Mouse (Mus musculus) hindbrain, embryonic 16.5 days (tissue): ENCODE measurements around the gene Ttc9c. TPM values are rescaled to one million over a fixed set of nuclear protein-coding genes. Genes with fewer than 3 reads are reported as not detected.
A peak's percentile ranks its signal among the peaks of the same experiment; 100 is the strongest.

ENCODE experiments used
- ATAC-seq: fragments of 200-750 bp; cut with Nextera tagmentation; 2 replicates; pipeline ENCODE4 v1.8.0; 2017; ENCODE audit warnings: moderate TSS enrichment, moderate library complexity
- H3K27ac ChIP-seq: fragments of 300-500 bp; sonication (generic); 2 replicates; pipeline ENCODE4 v1.5.1; 2014; ENCODE audit warnings: low read depth, mild to moderate bottlenecking, control low read depth, low read length, moderate library complexity
- H3K27me3 ChIP-seq: fragments of 300-500 bp; sonication (generic); replicated peaks from 2 replicates; pipeline ENCODE4 v1.6.1; 2014; ENCODE audit warnings: low read length; ENCODE audit not compliant: control insufficient read depth, insufficient read depth
- H3K36me3 ChIP-seq: fragments of 300-500 bp; sonication (generic); 2 replicates; pipeline ENCODE4 v1.6.1; 2014; ENCODE audit warnings: mild to moderate bottlenecking, low read length, moderate library complexity, mixed read lengths; ENCODE audit not compliant: control insufficient read depth, insufficient read depth
- H3K4me1 ChIP-seq: fragments of 300-500 bp; sonication (generic); 2 replicates; pipeline ENCODE4 v1.6.1; 2014; ENCODE audit warnings: low read depth, low read length; ENCODE audit not compliant: control insufficient read depth, insufficient read depth
- H3K4me2 ChIP-seq: fragments of 300-500 bp; sonication (generic); 2 replicates; pipeline ENCODE4 v1.6.1; 2014; ENCODE audit warnings: mild to moderate bottlenecking, low read length, control low read depth, moderate library complexity
- H3K4me3 ChIP-seq: fragments of 300-500 bp; sonication (generic); 2 replicates; pipeline ENCODE4 v1.5.1; 2014; ENCODE audit warnings: mild to moderate bottlenecking, low read length, control low read depth, moderate library complexity
- H3K9ac ChIP-seq: fragments of 300-500 bp; sonication (generic); 2 replicates; pipeline ENCODE4 v1.6.1; 2014; ENCODE audit warnings: low read depth, mild to moderate bottlenecking, control low read depth, low read length, moderate library complexity
- H3K9me3 ChIP-seq: fragments of 300-500 bp; sonication (generic); 2 replicates; pipeline ENCODE4 v1.6.1; 2014; ENCODE audit warnings: mild to moderate bottlenecking, low read length, moderate library complexity; ENCODE audit not compliant: control insufficient read depth
- WGBS: fragments of 180-500 bp; shearing (Covaris S2); extraction: QIAGEN DNeasy Blood & Tissue Kit; methylation state at CpG from one replicate; pipeline ENCODE4 v1.1.7; 2014; 5-methylcytosine and 5-hydroxymethylcytosine counted together
- polyA plus RNA-seq: library from polyadenylated mRNA; unstranded; fragments of >200 nt; fragmentation: Nextera tagmentation; extraction: Ambion mirVana; gene quantifications from 2 replicates; pipeline ENCODE4 v1.2.1, GENCODE M21; 2015

Gene Ttc9c
- polyA plus RNA-seq, 1 experiment from 2014 or later = 51.6 TPM

GRCm38 (mm10) chr19:8832971-8833370 is 13.8 kb upstream of the Ttc9c start:
- Histone ChIP-seq H3K9me3 (no peaks in the 10 kb centered on the region), H3K4me3 (no peak overlapping the region), H3K27me3 (no peaks in the 10 kb centered on the region), H3K27ac (no peak overlapping the region), H3K4me2 (no peak overlapping the region), H3K36me3 (peaks cover 43% of the 10 kb centered on the region), H3K9ac (no peak overlapping the region), H3K4me1 (no peaks in the 10 kb centered on the region)
- 90% methylated on average over 4 of the region's 4 CpGs for WGBS
- no peak for ATAC-seq

DNA sequence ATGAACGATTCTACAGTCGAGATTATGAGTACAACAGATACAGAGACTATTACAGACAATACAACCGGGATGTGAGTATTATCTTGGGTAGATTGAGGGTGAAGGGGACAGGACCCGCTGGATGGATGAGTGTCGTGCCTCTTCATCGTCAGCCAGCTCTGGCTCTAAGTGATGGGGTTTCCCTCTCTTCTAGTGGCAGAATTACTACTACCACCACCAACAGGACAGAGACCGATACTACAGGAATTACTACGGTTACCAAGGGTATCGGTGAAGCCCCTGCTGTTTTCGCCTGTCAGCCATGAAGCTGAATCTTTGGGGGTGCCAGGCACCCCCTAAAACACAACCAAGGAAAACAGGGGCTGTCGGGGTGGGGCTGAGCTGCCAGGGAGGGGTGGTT is 12.1 kb upstream of the Ttc9c start:
- Histone ChIP-seq H3K27me3 (no peaks in the 10 kb centered on the region), H3K27ac (no peak overlapping the region), H3K9me3 (no peaks in the 10 kb centered on the region), H3K36me3 (peaks cover 55% of the 10 kb centered on the region), H3K4me2 (no peak overlapping the region), H3K9ac (no peak overlapping the region), H3K4me1 (no peaks in the 10 kb centered on the region), H3K4me3 (no peak overlapping the region)
- no peak for ATAC-seq
- WGBS = 80% methylated on average over 11 of the region's 11 CpGs

- no peak for ATAC-seq
- H3K36me3 ChIP-seq = peaks cover 61% of the 10 kb centered on the region
- no peaks in the 10 kb centered on the region for H3K27me3 ChIP-seq
- no peak overlapping the region for H3K4me2 ChIP-seq
- no peaks in the 10 kb centered on the region for H3K4me1 ChIP-seq
- WGBS = 78% methylated on average over 8 of the region's 8 CpGs
- H3K4me3 ChIP-seq = no peak overlapping the region
- H3K27ac ChIP-seq = no peak overlapping the region
- H3K9me3 ChIP-seq = no peaks in the 10 kb centered on the region
- no peak overlapping the region for H3K9ac ChIP-seq
Observed at GRCm38 (mm10) chr19:8830664-8831063, 11.5 kb upstream of the Ttc9c start.

GRCm38 (mm10) chr19:8829660-8830059 is 10.5 kb upstream of the Ttc9c start, which contains the start of gene AC129217.1:
Gene AC129217.1 (plus strand): TSS chr19:8829773.
- WGBS = 84% methylated on average over 8 of the region's 8 CpGs
- no peak within 1 kb of the TSS for H3K27ac ChIP-seq

GRCm38 (mm10) chr19:8822696-8823095 is 3.6 kb upstream of the Ttc9c start:
- peak overlapping the region; percentile 50 for H3K9ac ChIP-seq
- H3K9me3 ChIP-seq = no peaks in the 10 kb centered on the region
- peak overlapping the region; percentile 94 for H3K4me3 ChIP-seq
- H3K4me2 ChIP-seq = peak overlapping the region; percentile 69
- peaks cover 38% of the 10 kb centered on the region for H3K36me3 ChIP-seq
- no peak for ATAC-seq
- no peaks in the 10 kb centered on the region for H3K27me3 ChIP-seq
- 55% methylated on average over 8 of the region's 8 CpGs for WGBS
- H3K27ac ChIP-seq = no peak overlapping the region
- peaks cover 30% of the 10 kb centered on the region for H3K4me1 ChIP-seq

More at GRCm38 (mm10) chr19:8829660-8830059, 10.5 kb upstream of the Ttc9c start, which contains the start of gene AC129217.1:
- Histone ChIP-seq H3K4me2 (no peak within 1 kb of the TSS), H3K4me1 (no peaks in the 10 kb centered on the region), H3K36me3 (peaks cover 69% of the 10 kb centered on the region), H3K4me3 (no peak within 1 kb of the TSS), H3K9me3 (no peaks in the 10 kb centered on the region), H3K27me3 (no peaks in the 10 kb centered on the region), H3K9ac (no peak within 1 kb of the TSS)
- ATAC-seq = no peak

DNA sequence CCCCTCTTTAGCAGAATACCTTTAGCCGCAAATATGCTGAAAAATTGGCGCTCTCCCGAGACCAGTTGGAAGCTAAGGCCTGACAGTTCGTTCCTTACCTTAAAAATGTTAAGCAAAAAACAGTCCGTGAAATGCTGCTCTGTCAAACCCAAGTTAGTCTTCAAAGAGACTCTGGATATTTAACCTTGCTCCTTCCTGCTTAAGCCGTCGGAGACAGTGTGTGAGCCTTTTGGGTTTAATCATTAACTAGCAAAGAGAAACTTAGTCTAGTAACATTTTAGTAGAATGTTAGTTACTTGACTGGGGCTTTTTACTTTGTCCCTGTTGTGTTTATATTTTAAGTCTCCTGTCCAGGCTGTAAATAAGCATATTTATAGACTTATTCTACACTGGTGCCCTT is 2.0 kb upstream of the Ttc9c start:
- peaks cover 41% of the 10 kb centered on the region for H3K4me1 ChIP-seq
- WGBS = 1% methylated on average over 7 of the region's 7 CpGs
- peaks cover 28% of the 10 kb centered on the region for H3K36me3 ChIP-seq
- H3K4me3 ChIP-seq = peak overlapping the region; percentile 94
- no peak overlapping the region for H3K27ac ChIP-seq
- no peaks in the 10 kb centered on the region for H3K9me3 ChIP-seq
- H3K4me2 ChIP-seq = peak overlapping the region; percentile 69
- peak overlapping the region; percentile 77 for H3K9ac ChIP-seq
- no peak for ATAC-seq
- no peaks in the 10 kb centered on the region for H3K27me3 ChIP-seq

GRCm38 (mm10) chr19:8820424-8820956 is 1.4 kb upstream of the Ttc9c start:
- Histone ChIP-seq H3K9ac (peak overlapping the region; percentile 77), H3K36me3 (peaks cover 23% of the 10 kb centered on the region), H3K4me1 (peaks cover 44% of the 10 kb centered on the region), H3K4me3 (peak overlapping the region; percentile 94), H3K27me3 (no peaks in the 10 kb centered on the region), H3K27ac (peak overlapping the region; percentile 96), H3K9me3 (no peaks in the 10 kb centered on the region), H3K4me2 (peak overlapping the region; percentile 69)
- WGBS = under 1% methylated on average over 42 of the region's 48 CpGs
- ATAC-seq = peak; percentile 7; the same call in 1 of the 2 replicates

DNA sequence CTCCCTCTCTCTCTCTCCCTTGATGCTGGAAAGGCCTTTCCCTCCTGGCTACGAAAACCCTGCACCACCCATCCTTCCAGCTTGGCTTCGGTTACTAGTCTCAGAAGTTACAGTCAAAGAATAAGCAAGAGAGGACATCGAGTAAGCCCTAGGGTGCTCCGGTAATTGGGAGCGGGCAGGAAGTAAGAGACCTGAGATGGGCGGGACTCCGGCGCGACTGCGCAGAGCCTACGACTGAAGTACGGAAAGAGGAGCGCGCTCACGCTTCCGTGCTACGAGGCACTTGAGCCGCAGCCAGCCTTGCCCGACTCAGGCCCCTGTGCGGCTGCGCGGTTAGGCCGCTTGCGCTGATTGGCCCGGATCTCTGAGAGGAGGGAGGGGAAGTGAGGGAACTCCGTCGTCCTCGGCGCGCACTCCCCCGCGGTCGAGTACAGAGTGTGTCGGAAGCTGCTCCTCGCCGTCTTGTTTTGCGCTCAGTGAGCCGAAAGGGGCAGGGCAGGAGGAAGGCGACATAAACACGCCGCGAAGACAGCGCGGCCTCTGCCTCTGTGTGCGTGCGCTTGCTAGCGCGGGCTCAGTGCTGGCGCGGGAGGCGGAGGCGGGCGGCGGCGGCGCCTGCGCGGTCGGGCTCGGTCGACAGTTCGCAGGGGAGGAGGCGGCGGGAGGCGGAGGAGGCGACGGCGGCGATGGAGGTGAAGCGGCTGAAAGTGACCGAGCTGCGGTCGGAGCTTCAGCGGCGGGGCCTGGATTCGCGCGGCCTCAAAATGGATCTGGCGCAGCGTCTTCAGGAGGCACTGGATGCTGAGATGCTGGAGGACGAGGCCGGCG is 677 bp upstream of the Ttc9c start, which contains the start of gene Hnrnpul2:
Gene Hnrnpul2, plus strand, starts transcription at position 415 of the 828 bp plus-strand sequence.
- Histone ChIP-seq H3K27ac (peak within 1 kb of the TSS; percentile 96), H3K4me1 (peaks cover 44% of the 10 kb centered on the region)

GRCm38 (mm10) chr19:8818301-8818798 is 783 bp downstream of the Ttc9c start:
- H3K4me1 ChIP-seq = peaks cover 45% of the 10 kb centered on the region
- ATAC-seq = no peak
- peak overlapping the region; percentile 74 for H3K9ac ChIP-seq
- H3K36me3 ChIP-seq = peaks cover 5% of the 10 kb centered on the region
- WGBS = 27% methylated on average over 14 of the region's 14 CpGs
- peak overlapping the region; percentile 96 for H3K27ac ChIP-seq
- peak overlapping the region; percentile 94 for H3K4me3 ChIP-seq
- no peaks in the 10 kb centered on the region for H3K27me3 ChIP-seq
- H3K9me3 ChIP-seq = no peaks in the 10 kb centered on the region
- H3K4me2 ChIP-seq = peak overlapping the region; percentile 84

More for the DNA sequence above, 677 bp upstream of the Ttc9c start, which contains the start of gene Hnrnpul2:
- no peaks in the 10 kb centered on the region for H3K27me3 ChIP-seq
- H3K9me3 ChIP-seq = no peaks in the 10 kb centered on the region
- ATAC-seq = peak; percentile 96
- H3K4me2 ChIP-seq = peak within 1 kb of the TSS; percentile 84
- peak within 1 kb of the TSS; percentile 77 for H3K9ac ChIP-seq
- H3K4me3 ChIP-seq = peak within 1 kb of the TSS; percentile 94
- 0% methylated on average over 71 of the region's 83 CpGs for WGBS
- H3K36me3 ChIP-seq = peaks cover 17% of the 10 kb centered on the region
